Mouse (Mus musculus): ENCODE measurements around the gene Olfr1136. TPM values are rescaled to one million over a fixed set of nuclear protein-coding genes. Genes with fewer than 3 reads are reported as not detected.

The Olfr1136 gene
- polyA plus RNA-seq, 1 experiment from 2014 or later, result not detected

Other genes with a start within 250 kb of the Olfr1136 start
- not detected in 2 replicates for gene Olfr1126, start 240.0 kb downstream of the Olfr1136 start, polyA plus RNA-seq (2014; fragmentation: Nextera tagmentation; extraction: Ambion mirVana)
- gene Pramel7, start 196.9 kb downstream of the Olfr1136 start, polyA plus RNA-seq (2014; fragmentation: Nextera tagmentation; extraction: Ambion mirVana), result not detected in 2 replicates
- gene Pramel6, start 187.4 kb downstream of the Olfr1136 start, polyA plus RNA-seq (2014; fragmentation: Nextera tagmentation; extraction: Ambion mirVana), result not detected in 2 replicates
- gene Olfr153, start 162.2 kb downstream of the Olfr1136 start, polyA plus RNA-seq (2014; fragmentation: Nextera tagmentation; extraction: Ambion mirVana), result not detected in 2 replicates
- gene Olfr1128, start 148.4 kb downstream of the Olfr1136 start, polyA plus RNA-seq (2014; fragmentation: Nextera tagmentation; extraction: Ambion mirVana), result not detected in 2 replicates
- gene Olfr1129, start 120.0 kb downstream of the Olfr1136 start, polyA plus RNA-seq (2014; fragmentation: Nextera tagmentation; extraction: Ambion mirVana), result not detected in 2 replicates
- gene Olfr1130, start 87.7 kb downstream of the Olfr1136 start, polyA plus RNA-seq (2014; fragmentation: Nextera tagmentation; extraction: Ambion mirVana), result not detected in 2 replicates
- not detected in 2 replicates for gene Olfr1131, start 66.8 kb downstream of the Olfr1136 start, polyA plus RNA-seq (2014; fragmentation: Nextera tagmentation; extraction: Ambion mirVana)
- gene Olfr1132, start 56.4 kb downstream of the Olfr1136 start, polyA plus RNA-seq (2014; fragmentation: Nextera tagmentation; extraction: Ambion mirVana), result not detected in 2 replicates
- not detected in 2 replicates for gene Olfr1133, start 46.6 kb downstream of the Olfr1136 start, polyA plus RNA-seq (2014; fragmentation: Nextera tagmentation; extraction: Ambion mirVana)
- gene Olfr1134, start 35.5 kb downstream of the Olfr1136 start, polyA plus RNA-seq (2014; fragmentation: Nextera tagmentation; extraction: Ambion mirVana), result not detected in 2 replicates
- gene Olfr1135, start 20.3 kb downstream of the Olfr1136 start, polyA plus RNA-seq (2014; fragmentation: Nextera tagmentation; extraction: Ambion mirVana), result not detected in 2 replicates
- gene Olfr1137, start 19.2 kb upstream of the Olfr1136 start, polyA plus RNA-seq (2014; fragmentation: Nextera tagmentation; extraction: Ambion mirVana), result not detected in 2 replicates
- gene Olfr1138, start 46.0 kb upstream of the Olfr1136 start, polyA plus RNA-seq (2014; fragmentation: Nextera tagmentation; extraction: Ambion mirVana), result not detected in 2 replicates
- not detected in 2 replicates for gene Olfr1140, start 49.8 kb upstream of the Olfr1136 start, polyA plus RNA-seq (2014; fragmentation: Nextera tagmentation; extraction: Ambion mirVana)
- gene Olfr1141, start 60.0 kb upstream of the Olfr1136 start, polyA plus RNA-seq (2014; fragmentation: Nextera tagmentation; extraction: Ambion mirVana), result not detected in 2 replicates
- gene Olfr152, start 85.5 kb upstream of the Olfr1136 start, polyA plus RNA-seq (2014; fragmentation: Nextera tagmentation; extraction: Ambion mirVana), result not detected in 2 replicates
- 0.17 TPM in 1 of 2 replicates, not detected in the other for gene Olfr1143, start 106.6 kb upstream of the Olfr1136 start, polyA plus RNA-seq (2014; fragmentation: Nextera tagmentation; extraction: Ambion mirVana)
- not detected in 2 replicates for gene Olfr1145, start 115.9 kb upstream of the Olfr1136 start, polyA plus RNA-seq (2014; fragmentation: Nextera tagmentation; extraction: Ambion mirVana)
- gene Olfr1148, start 136.6 kb upstream of the Olfr1136 start, polyA plus RNA-seq (2014; fragmentation: Nextera tagmentation; extraction: Ambion mirVana), result not detected in 2 replicates
- not detected in 2 replicates for gene Olfr1150-ps1, start 150.0 kb upstream of the Olfr1136 start, polyA plus RNA-seq (2014; fragmentation: Nextera tagmentation; extraction: Ambion mirVana)
- gene Olfr1151, start 161.9 kb upstream of the Olfr1136 start, polyA plus RNA-seq (2014; fragmentation: Nextera tagmentation; extraction: Ambion mirVana), result not detected in 2 replicates
- gene Olfr1152, start 172.5 kb upstream of the Olfr1136 start, polyA plus RNA-seq (2014; fragmentation: Nextera tagmentation; extraction: Ambion mirVana), result not detected in 2 replicates
- not detected in 2 replicates for gene Olfr1153, start 201.0 kb upstream of the Olfr1136 start, polyA plus RNA-seq (2014; fragmentation: Nextera tagmentation; extraction: Ambion mirVana)
- gene Olfr1154, start 211.2 kb upstream of the Olfr1136 start, polyA plus RNA-seq (2014; fragmentation: Nextera tagmentation; extraction: Ambion mirVana), result not detected in 2 replicates